Mouse (Mus musculus) bone marrow macrophage, adult 2 months (primary cell): ENCODE measurements around the gene Ftsj1.

Experiments
- CTCF ChIP-seq: IDR thresholded peaks from 2 replicates; pipeline ENCODE4 v1.5.1; 2012; ENCODE audit warnings: low read depth, mild to moderate bottlenecking, low read length, moderate library complexity
- POLR2A ChIP-seq: IDR thresholded peaks from 2 replicates; pipeline ENCODE4 v1.6.1; 2012; ENCODE audit warnings: mild to moderate bottlenecking, low read depth, low read length, borderline replicate concordance

DNA sequence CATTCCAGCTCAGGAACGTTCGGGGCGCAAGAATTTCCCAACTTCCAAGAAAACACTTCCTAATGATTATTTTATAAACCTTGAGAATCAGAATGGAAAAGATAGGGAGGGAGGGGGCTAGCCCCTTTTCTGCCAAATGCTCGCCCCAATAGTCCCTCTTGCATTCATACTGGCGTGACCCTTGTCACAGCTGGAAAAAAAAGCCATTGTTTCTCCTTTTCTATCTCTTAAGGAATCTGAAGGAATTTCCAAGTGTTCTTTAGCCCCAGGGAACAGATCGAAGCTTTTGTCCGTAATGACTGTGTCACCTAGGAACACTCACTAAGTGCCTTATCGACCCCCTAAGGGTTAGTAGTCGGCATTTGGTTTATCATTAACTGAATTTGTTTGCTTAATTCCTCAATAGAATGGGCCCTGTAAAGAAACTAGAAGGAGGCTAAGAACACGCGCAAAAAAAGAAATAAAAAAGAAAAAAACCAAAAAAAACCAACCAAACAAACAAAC is 45.5 kb downstream of the Ftsj1 start:
- TF ChIP-seq CTCF (no peak), POLR2A (no peak)
